Mouse (Mus musculus) hindbrain, embryonic 14.5 days (tissue): ENCODE measurements around the gene Lrch1. TPM values are rescaled to one million over a fixed set of nuclear protein-coding genes. Genes with fewer than 3 reads are reported as not detected.

Experiments used
- ATAC-seq: fragments of 200-750 bp; cut with Nextera tagmentation; 2 replicates; pipeline ENCODE4 v1.8.0; 2017; ENCODE audit warnings: moderate number of reproducible peaks, mild to moderate bottlenecking, moderate TSS enrichment, moderate library complexity; ENCODE audit not compliant: low FRiP score
- DNase-seq: peaks from one replicate; pipeline ENCODE4 v3.0.0-alpha.2; 2015; ENCODE audit warnings: low spot score
- H3K27ac ChIP-seq: fragments of 300-500 bp; sonication (generic); 2 replicates; pipeline ENCODE4 v1.5.1; 2014; ENCODE audit warnings: mild to moderate bottlenecking, moderate library complexity
- H3K27me3 ChIP-seq: fragments of 300-500 bp; sonication (generic); 2 replicates; pipeline ENCODE4 v1.6.1; 2014; ENCODE audit warnings: mild to moderate bottlenecking, low read length, mixed read lengths; ENCODE audit not compliant: control insufficient read depth, insufficient read depth
- H3K36me3 ChIP-seq: fragments of 300-500 bp; sonication (generic); replicated peaks from 2 replicates; pipeline ENCODE4 v1.6.1; 2014; ENCODE audit not compliant: control insufficient read depth, insufficient read depth
- H3K4me1 ChIP-seq: fragments of 300-500 bp; sonication (generic); replicated peaks from 2 replicates; pipeline ENCODE4 v1.6.1; 2014; ENCODE audit warnings: antibody characterized with exemption, low read length, mixed read lengths; ENCODE audit not compliant: control insufficient read depth, insufficient read depth
- H3K4me2 ChIP-seq: fragments of 300-500 bp; sonication (generic); replicated peaks from 2 replicates; pipeline ENCODE4 v1.6.1; 2014; ENCODE audit warnings: mild to moderate bottlenecking, moderate library complexity
- H3K4me3 ChIP-seq: fragments of 300-500 bp; sonication (generic); replicated peaks from 2 replicates; pipeline ENCODE4 v1.5.1; 2014; ENCODE audit warnings: mild to moderate bottlenecking, low read length
- H3K9ac ChIP-seq: fragments of 300-500 bp; sonication (generic); 2 replicates; pipeline ENCODE4 v1.6.1; 2014
- H3K9me3 ChIP-seq: fragments of 300-500 bp; sonication (generic); 2 replicates; pipeline ENCODE4 v1.6.1; 2016; ENCODE audit warnings: low read length; ENCODE audit not compliant: control insufficient read depth
- WGBS: fragments of 180-500 bp; shearing (Covaris S2); extraction: QIAGEN DNeasy Blood & Tissue Kit; methylation state at CpG from one replicate; pipeline ENCODE4 v1.1.7; 2014; 5-methylcytosine and 5-hydroxymethylcytosine counted together
- polyA plus RNA-seq: library from polyadenylated mRNA; unstranded; fragments of >200 nt; fragmentation: Nextera tagmentation; extraction: Ambion mirVana; gene quantifications from 2 replicates; pipeline ENCODE4 v1.2.1, GENCODE M21; 2014

The Lrch1 gene
- polyA plus RNA-seq, 1 experiment from 2014 or later: 22.0 TPM

DNA sequence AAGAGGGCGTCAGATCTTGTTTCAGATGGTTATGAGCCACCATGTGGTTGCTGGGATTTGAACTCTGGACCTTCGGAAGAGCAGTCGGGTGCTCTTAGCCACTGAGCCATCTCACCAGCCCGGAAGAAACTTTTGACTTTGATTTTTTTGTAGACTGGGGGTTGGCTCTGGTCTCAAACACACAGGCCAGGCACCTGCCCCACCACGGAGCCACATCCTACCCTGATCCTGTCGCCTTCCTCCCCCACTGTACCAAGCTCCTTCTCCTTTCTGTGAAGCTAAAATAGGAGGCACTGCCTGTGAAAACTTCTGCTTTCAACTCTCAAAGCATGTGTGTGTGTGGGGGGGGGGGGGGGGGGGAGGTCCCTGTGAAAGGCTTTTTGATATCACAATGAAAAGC lies 39.4 kb downstream of the Lrch1 start:
- H3K36me3 ChIP-seq: no peaks in the 10 kb centered on the region
- H3K27me3 ChIP-seq: no peaks in the 10 kb centered on the region
- H3K4me3 ChIP-seq: no peak overlapping the region
- no peak overlapping the region for H3K4me2 ChIP-seq
- H3K4me1 ChIP-seq: no peaks in the 10 kb centered on the region
- DNase-seq (no peak), ATAC-seq (no peak)
- WGBS: 91% methylated on average over 6 of the region's 6 CpGs
- no peak overlapping the region for H3K9ac ChIP-seq
- no peak overlapping the region for H3K27ac ChIP-seq
- no peaks in the 10 kb centered on the region for H3K9me3 ChIP-seq

DNA sequence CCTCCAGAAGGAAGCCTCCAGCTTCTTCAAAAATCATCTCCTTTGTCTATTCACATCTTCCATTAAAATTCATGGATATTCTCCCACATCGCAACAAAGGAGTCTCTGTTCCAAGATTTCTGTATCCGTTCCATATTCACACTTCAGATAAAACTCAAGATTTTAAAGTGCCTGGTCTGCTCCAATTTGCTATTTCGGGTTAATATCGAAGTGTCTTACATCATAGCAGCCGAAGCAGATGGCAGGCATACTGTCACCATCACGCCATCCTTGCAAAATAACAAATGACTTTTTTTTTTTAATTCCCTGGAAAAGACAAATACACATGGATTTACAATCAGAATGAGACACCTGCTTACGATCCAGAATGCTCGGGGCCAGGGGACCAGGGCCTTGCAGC lies 40.0 kb downstream of the Lrch1 start:
- Histone ChIP-seq H3K27ac (no peak overlapping the region), H3K9me3 (no peaks in the 10 kb centered on the region), H3K27me3 (no peaks in the 10 kb centered on the region), H3K9ac (no peak overlapping the region), H3K4me2 (no peak overlapping the region), H3K36me3 (no peaks in the 10 kb centered on the region), H3K4me1 (no peaks in the 10 kb centered on the region), H3K4me3 (no peak overlapping the region)
- WGBS: 67% methylated on average over 8 of the region's 8 CpGs
- ATAC-seq (no peak), DNase-seq (no peak)

DNA sequence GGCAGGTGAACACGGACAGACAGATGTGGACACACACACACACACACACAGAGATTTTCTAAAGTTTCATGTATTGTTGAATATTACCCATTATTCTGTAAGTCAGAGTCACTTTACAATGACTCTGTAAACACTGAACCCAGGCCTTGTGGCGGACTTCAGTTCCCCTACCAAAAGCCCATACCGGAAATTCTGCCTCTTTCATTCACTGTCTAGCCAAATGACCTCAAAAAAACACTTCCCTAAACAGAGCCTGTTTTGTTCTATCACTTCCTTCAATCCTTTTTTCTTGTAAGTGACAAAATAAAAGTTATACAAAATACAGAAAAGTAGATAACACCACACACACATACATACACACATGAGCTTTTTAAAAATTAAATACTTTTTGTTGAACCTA lies 41.7 kb downstream of the Lrch1 start:
- Histone ChIP-seq H3K4me1 (no peaks in the 10 kb centered on the region), H3K4me3 (no peak overlapping the region), H3K4me2 (no peak overlapping the region), H3K36me3 (no peaks in the 10 kb centered on the region), H3K9me3 (no peaks in the 10 kb centered on the region), H3K9ac (no peak overlapping the region), H3K27ac (no peak overlapping the region), H3K27me3 (no peaks in the 10 kb centered on the region)
- 81% methylated on average over 3 of the region's 3 CpGs for WGBS
- ATAC-seq (no peak), DNase-seq (no peak)

DNA sequence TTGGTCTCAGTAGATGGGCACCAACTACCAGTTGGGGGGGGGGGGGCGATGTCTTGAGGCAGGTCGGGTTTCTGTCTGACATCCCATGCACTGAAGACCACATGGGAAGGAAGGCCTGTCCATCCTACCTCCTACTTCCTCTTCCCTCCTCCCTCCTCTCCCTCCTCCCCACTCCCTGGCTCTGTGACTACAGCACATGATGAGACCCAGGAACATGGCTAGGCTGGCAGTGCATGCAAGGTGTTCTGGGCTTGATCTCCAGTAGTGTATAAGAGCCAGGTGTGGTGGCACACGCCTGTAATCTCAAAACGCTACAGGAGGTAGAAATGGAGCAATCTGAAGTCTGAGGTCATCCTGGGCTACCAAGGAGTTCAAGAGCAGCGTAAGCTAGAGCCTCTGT lies 43.2 kb downstream of the Lrch1 start:
- Histone ChIP-seq H3K27ac (no peak overlapping the region), H3K4me2 (no peak overlapping the region)

DNA sequence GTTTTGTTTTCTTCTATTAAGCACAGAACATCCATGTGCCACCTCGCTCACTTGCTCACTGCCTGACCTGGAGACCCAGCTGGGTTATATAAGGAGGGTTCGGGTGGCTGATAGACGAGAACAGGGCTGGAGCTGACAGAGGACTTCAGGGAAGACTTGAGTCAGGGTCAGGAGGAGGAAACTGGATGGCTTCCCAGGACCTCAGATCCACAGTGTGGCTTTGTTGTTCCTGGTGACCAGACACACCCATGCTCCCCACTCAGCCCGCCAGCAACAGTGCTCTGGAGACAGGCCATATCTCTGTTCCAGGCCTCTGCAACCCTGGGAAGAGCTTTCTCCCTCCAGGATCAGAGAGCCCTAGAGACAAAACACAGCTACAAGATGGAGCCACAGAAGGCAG lies 44.6 kb downstream of the Lrch1 start:
- no peaks in the 10 kb centered on the region for H3K9me3 ChIP-seq
- ATAC-seq (no peak), DNase-seq (no peak)
- H3K4me3 ChIP-seq: no peak overlapping the region
- no peak overlapping the region for H3K9ac ChIP-seq
- no peak overlapping the region for H3K27ac ChIP-seq
- no peaks in the 10 kb centered on the region for H3K27me3 ChIP-seq
- H3K36me3 ChIP-seq: no peaks in the 10 kb centered on the region
- H3K4me1 ChIP-seq: peaks cover 3% of the 10 kb centered on the region; the same call in 1 of the 2 replicates
- WGBS: 79% methylated on average over 4 of the region's 4 CpGs
- no peak overlapping the region for H3K4me2 ChIP-seq

More for the DNA sequence above, 43.2 kb downstream of the Lrch1 start:
- no peaks in the 10 kb centered on the region for H3K27me3 ChIP-seq
- H3K4me3 ChIP-seq: no peak overlapping the region
- H3K9ac ChIP-seq: no peak overlapping the region
- H3K4me1 ChIP-seq: peaks cover 3% of the 10 kb centered on the region; the same call in 1 of the 2 replicates
- 94% methylated on average over 5 of the region's 5 CpGs for WGBS
- H3K9me3 ChIP-seq: no peaks in the 10 kb centered on the region
- ATAC-seq (no peak), DNase-seq (no peak)
- no peaks in the 10 kb centered on the region for H3K36me3 ChIP-seq

DNA sequence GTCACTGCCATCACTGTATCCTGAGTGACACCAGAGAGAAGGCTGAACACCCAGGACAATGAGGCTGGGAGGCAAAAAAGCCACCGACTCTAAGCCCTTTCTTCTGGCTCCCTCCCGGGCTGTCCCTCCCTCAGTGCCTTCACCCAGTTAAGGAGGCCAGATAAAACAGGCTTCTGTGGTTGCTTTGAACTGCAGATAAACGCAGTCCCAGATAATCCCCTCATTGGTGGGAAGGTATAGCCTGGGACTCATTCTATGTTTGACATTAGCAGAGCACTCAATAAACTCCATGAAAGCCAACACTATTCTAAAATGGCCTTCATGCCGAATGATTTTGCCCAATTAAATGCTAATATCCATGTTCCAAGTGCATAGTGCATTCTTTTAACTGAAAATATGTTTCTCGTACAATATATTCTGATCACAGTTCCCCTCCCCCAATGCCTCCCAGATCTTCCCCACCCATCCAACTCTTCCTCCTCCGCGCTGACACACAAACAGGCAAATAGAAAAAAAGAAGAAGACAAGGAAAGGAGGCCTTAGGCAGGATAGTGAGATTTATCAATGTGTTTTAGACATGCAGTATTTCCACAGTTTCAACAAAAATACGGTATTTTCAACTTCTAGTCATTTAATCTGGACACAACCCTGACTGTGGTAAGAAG lies 46.8 kb downstream of the Lrch1 start:
- H3K36me3 ChIP-seq: no peaks in the 10 kb centered on the region
- H3K27ac ChIP-seq: no peak overlapping the region
- WGBS: 59% methylated on average over 8 of the region's 8 CpGs
- no peak overlapping the region for H3K4me3 ChIP-seq
- DNase-seq: no peak
- no peak overlapping the region for H3K9ac ChIP-seq
- no peak overlapping the region for H3K4me2 ChIP-seq
- peaks cover 3% of the 10 kb centered on the region; the same call in 1 of the 2 replicates for H3K4me1 ChIP-seq
- ATAC-seq: 0 out of 2 replicates have a peak, but pooled peaks have one; percentile 40
- H3K9me3 ChIP-seq: no peaks in the 10 kb centered on the region
- H3K27me3 ChIP-seq: no peaks in the 10 kb centered on the region

DNA sequence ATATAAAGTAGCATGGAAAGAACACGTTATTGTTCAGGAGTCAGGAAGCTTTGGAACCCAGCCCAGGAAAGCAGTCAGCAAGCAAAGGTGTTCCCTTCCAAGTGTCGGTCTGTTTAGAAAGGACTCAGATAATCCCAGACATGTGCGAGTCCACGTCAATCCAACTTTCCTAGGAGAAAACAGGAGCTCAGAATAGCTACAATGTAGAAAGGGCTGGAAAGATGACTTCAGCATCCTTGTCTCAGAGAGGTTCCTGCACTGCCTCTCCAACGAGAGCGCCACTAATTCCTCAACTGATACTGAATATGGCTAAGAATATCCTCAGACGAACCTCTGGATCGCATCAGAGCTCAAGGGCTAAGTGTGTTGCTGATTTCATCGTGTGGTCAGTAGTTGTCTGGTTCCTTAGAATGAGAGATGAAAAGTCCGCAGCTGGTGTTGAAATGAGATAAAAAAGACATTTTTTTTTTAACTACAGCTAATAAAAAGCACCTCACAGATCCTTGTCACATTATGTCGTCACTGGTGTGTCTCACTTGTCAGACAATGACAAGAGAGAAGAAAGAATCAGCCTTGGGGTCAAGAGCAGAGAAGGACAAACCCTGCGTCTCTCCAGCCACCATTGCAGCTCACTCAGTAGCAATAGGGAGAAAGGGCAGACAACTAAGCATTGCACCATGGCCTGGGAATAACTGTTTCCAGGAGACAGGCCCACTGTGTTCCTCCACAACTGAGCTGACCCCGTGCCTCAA lies 47.5 kb downstream of the Lrch1 start:
- Histone ChIP-seq H3K4me3 (no peak overlapping the region), H3K36me3 (no peaks in the 10 kb centered on the region), H3K4me2 (no peak overlapping the region), H3K4me1 (peaks cover 3% of the 10 kb centered on the region; the same call in 1 of the 2 replicates), H3K27me3 (no peaks in the 10 kb centered on the region), H3K27ac (no peak overlapping the region), H3K9ac (no peak overlapping the region), H3K9me3 (no peaks in the 10 kb centered on the region)
- no peak for DNase-seq
- 65% methylated on average over 13 of the region's 13 CpGs for WGBS
- 0 out of 2 replicates have a peak, but pooled peaks have one; percentile 14 for ATAC-seq

DNA sequence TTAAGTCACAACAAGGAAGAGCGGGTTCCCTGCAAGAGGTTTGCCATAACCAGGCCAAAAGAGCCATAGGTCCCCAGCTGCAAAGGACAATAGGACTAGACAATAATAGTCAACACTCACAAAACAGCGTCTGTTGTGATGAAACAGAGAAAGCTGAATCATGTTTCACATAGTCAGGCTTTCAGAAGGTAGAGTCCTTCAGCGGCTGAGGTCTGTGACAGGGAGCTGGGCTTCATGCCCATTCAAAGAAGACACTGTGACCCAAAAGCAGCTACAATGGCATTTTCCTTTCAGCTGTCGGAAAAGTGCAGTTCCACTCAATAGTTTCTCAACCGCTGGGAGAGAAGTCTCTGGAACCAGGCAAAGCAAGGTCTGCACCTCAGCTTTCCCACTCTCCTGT lies 48.7 kb downstream of the Lrch1 start:
- no peak for DNase-seq
- Histone ChIP-seq H3K4me3 (no peak overlapping the region), H3K9me3 (no peaks in the 10 kb centered on the region), H3K27me3 (no peaks in the 10 kb centered on the region), H3K4me1 (peaks cover 3% of the 10 kb centered on the region; the same call in 1 of the 2 replicates), H3K27ac (no peak overlapping the region), H3K4me2 (no peak overlapping the region), H3K9ac (no peak overlapping the region), H3K36me3 (no peaks in the 10 kb centered on the region)
- ATAC-seq: no peak
- WGBS: 75% methylated on average over 5 of the region's 5 CpGs

DNA sequence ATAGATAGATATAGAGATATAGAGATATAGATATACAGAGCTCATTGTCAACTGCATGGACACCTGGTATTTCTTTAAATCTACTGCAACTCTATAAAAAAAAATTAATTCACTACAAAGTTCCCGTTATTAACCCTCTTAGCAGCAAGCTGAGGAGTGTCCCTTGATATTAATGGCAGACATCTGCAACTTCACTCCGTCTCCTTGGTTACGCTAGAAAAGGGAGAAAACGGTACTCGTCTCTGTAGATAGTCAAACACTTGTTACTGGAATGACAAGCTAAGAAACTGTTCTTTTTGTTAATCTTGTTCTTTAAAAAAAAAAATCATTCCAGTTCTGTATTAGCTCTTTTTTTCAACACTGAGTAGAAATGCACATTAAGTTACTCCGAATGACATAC lies 54.0 kb downstream of the Lrch1 start:
- DNase-seq (no peak), ATAC-seq (no peak)
- H3K4me3 ChIP-seq: no peak overlapping the region
- H3K9ac ChIP-seq: no peak overlapping the region
- H3K4me2 ChIP-seq: no peak overlapping the region
- H3K9me3 ChIP-seq: no peaks in the 10 kb centered on the region
- H3K36me3 ChIP-seq: no peaks in the 10 kb centered on the region
- H3K27me3 ChIP-seq: no peaks in the 10 kb centered on the region
- no peak overlapping the region for H3K27ac ChIP-seq
- H3K4me1 ChIP-seq: peaks cover 11% of the 10 kb centered on the region
- 54% methylated on average over 6 of the region's 6 CpGs for WGBS
